Mouse (Mus musculus): ENCODE data around the gene Nop9. TPM values are rescaled to one million over a fixed set of nuclear protein-coding genes. Genes with fewer than 3 reads are reported as not detected.

Gene Nop9
- polyA plus RNA-seq, 1 experiment from 2014 or later, result 14.5 TPM

DNA sequence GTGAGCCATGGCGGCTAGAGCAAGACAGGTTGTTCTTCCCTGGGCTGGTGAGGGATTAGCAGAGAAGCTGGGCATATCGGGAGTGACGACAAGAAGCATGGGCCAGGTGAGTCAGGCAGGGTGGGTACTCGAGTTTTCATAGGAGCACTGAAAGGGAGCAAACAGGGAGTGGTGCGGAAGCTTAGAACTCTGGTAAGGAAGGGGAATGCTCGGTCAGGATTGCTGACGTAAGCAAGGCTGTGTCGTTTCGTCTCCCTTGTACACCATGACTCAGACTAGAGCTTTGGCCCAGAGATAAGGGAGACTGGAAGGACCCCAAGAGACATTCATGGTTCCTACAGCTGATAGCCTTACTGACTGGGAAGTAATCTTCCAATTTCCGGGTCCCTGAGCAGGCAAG lies 11.6 kb upstream of the Nop9 start:
- H3K9ac ChIP-seq (replicated peaks), result no peak overlapping the region
- H3K36me3 ChIP-seq (replicated peaks; ENCODE audit: insufficient read depth, low read length), result peaks cover 4% of the 10 kb centered on the region
- 65% methylated on average over 10 of the region's 10 CpGs for WGBS (ENCODE audit: insufficient replicate concordance)
- DNase-seq, result no peak
- TF ChIP-seq EP300 (IDR thresholded peaks at IDR 0.05; ENCODE audit: low read depth), result no peak
- no peak overlapping the region for H3K4me2 ChIP-seq (ENCODE audit: low read depth, low read length)
- H3K27me3 ChIP-seq (ENCODE audit: insufficient read depth, low read length), result no peaks in the 10 kb centered on the region
- H3K4me1 ChIP-seq (ENCODE audit: insufficient read depth), result peaks cover 8% of the 10 kb centered on the region; the same call in 1 of the 2 replicates
- H3K27ac ChIP-seq (ENCODE audit: low read depth), result no peak overlapping the region
- H3K4me3 ChIP-seq (ENCODE audit: low read depth, low read length), result no peak overlapping the region
- no peaks in the 10 kb centered on the region for H3K9me3 ChIP-seq (ENCODE audit: low read length)
- ATAC-seq, result no peak

DNA sequence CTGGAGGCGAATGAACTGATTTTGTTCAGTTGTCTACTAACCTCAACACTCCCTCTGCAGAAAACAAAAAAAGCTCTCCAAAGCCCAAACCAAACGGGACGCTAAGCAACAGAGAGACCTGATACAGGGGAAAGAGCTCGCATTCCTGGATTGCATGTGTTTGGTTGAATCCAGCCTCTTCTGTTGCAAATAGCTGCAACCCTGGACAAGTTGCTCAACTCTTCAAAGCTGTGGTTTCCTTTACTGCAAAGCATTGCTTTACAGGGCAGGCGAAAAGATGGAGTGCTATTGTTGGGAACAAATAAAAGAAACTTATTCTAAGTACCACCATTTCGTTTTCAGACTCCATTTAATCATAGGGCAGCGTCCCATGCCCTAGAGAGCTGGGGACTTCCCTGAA lies 10.6 kb upstream of the Nop9 start:
- Histone ChIP-seq H3K36me3 (replicated peaks; ENCODE audit: insufficient read depth, low read length) (peaks cover 14% of the 10 kb centered on the region), H3K4me1 (ENCODE audit: insufficient read depth) (peaks cover 8% of the 10 kb centered on the region; the same call in 1 of the 2 replicates), H3K27ac (ENCODE audit: low read depth) (no peak overlapping the region), H3K9me3 (ENCODE audit: low read length) (no peaks in the 10 kb centered on the region), H3K9ac (replicated peaks) (no peak overlapping the region), H3K4me2 (ENCODE audit: low read depth, low read length) (no peak overlapping the region), H3K27me3 (ENCODE audit: insufficient read depth, low read length) (no peaks in the 10 kb centered on the region), H3K4me3 (ENCODE audit: low read depth, low read length) (no peak overlapping the region)
- ATAC-seq, result no peak
- no peak for TF ChIP-seq CTCF (IDR thresholded peaks at IDR 0.05; ENCODE audit: low read depth)
- TF ChIP-seq EP300 (IDR thresholded peaks at IDR 0.05; ENCODE audit: low read depth), result no peak
- 61% methylated on average over 7 of the region's 7 CpGs for WGBS (ENCODE audit: insufficient replicate concordance)
- no peak for DNase-seq

DNA sequence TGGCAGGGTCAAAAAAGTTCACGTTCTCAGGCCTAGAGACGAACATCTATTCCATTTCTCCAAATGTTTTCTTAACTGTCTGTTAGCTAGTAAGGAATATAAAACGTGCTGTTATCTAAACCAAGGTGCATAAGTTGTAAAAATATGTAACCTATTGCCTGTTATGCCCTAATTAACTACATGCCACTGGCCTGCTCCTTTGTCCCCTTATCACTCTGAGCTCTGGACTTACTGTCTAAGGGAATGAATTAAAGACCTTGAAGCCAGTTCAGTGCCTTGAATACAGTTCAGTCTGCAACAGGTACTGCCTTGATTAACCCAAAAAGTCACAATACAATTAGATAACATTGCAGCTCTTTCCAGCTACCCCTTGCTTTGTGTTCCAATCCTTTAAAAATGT lies 10.2 kb upstream of the Nop9 start:
- 70% methylated on average over 3 of the region's 3 CpGs for WGBS (ENCODE audit: insufficient replicate concordance)
- H3K27ac ChIP-seq (ENCODE audit: low read depth), result no peak overlapping the region
- peaks cover 8% of the 10 kb centered on the region; the same call in 1 of the 2 replicates for H3K4me1 ChIP-seq (ENCODE audit: insufficient read depth)
- TF ChIP-seq EP300 (IDR thresholded peaks at IDR 0.05; ENCODE audit: low read depth) (no peak), CTCF (IDR thresholded peaks at IDR 0.05; ENCODE audit: low read depth) (no peak)
- ATAC-seq (no peak), DNase-seq (no peak)
- H3K9ac ChIP-seq (replicated peaks), result no peak overlapping the region
- H3K36me3 ChIP-seq (replicated peaks; ENCODE audit: insufficient read depth, low read length), result peaks cover 19% of the 10 kb centered on the region
- H3K4me2 ChIP-seq (ENCODE audit: low read depth, low read length), result no peak overlapping the region
- no peak overlapping the region for H3K4me3 ChIP-seq (ENCODE audit: low read depth, low read length)
- H3K9me3 ChIP-seq (ENCODE audit: low read length), result no peaks in the 10 kb centered on the region
- H3K27me3 ChIP-seq (ENCODE audit: insufficient read depth, low read length), result no peaks in the 10 kb centered on the region

DNA sequence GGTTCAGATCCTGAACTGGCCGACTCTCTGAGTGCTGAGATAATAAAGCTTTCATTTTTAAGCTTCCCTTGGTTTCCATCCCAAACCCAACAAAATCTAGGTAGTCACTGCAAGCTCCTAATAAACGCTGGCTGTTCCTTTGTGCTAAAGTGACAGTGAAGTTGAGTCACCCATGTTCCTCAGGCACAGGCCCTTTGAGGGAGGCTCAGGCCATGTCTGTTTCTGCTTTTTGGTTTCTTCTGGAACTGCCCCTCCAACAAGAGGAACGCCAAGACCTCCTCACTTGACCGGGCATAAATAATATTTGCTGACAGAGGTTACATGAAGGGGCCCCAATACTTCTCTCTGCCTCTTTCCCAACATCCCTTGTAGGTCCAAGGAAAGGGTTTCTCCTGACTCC lies 9.7 kb upstream of the Nop9 start:
- no peak overlapping the region for H3K9ac ChIP-seq (replicated peaks)
- 59% methylated on average over 4 of the region's 4 CpGs for WGBS (ENCODE audit: insufficient replicate concordance)
- 0 out of 2 replicates have a peak overlapping the region, but pooled peaks have one; percentile 41 for H3K27ac ChIP-seq (ENCODE audit: low read depth)
- DNase-seq (no peak), ATAC-seq (peak; percentile 43; the same call in 1 of the 2 replicates)
- H3K27me3 ChIP-seq (ENCODE audit: insufficient read depth, low read length), result no peaks in the 10 kb centered on the region
- TF ChIP-seq EP300 (IDR thresholded peaks at IDR 0.05; ENCODE audit: low read depth) (no peak), CTCF (IDR thresholded peaks at IDR 0.05; ENCODE audit: low read depth) (no peak)
- no peak overlapping the region for H3K4me3 ChIP-seq (ENCODE audit: low read depth, low read length)
- no peak overlapping the region for H3K4me2 ChIP-seq (ENCODE audit: low read depth, low read length)
- peaks cover 8% of the 10 kb centered on the region; the same call in 1 of the 2 replicates for H3K4me1 ChIP-seq (ENCODE audit: insufficient read depth)
- H3K9me3 ChIP-seq (ENCODE audit: low read length), result no peaks in the 10 kb centered on the region
- peaks cover 23% of the 10 kb centered on the region for H3K36me3 ChIP-seq (replicated peaks; ENCODE audit: insufficient read depth, low read length)

DNA sequence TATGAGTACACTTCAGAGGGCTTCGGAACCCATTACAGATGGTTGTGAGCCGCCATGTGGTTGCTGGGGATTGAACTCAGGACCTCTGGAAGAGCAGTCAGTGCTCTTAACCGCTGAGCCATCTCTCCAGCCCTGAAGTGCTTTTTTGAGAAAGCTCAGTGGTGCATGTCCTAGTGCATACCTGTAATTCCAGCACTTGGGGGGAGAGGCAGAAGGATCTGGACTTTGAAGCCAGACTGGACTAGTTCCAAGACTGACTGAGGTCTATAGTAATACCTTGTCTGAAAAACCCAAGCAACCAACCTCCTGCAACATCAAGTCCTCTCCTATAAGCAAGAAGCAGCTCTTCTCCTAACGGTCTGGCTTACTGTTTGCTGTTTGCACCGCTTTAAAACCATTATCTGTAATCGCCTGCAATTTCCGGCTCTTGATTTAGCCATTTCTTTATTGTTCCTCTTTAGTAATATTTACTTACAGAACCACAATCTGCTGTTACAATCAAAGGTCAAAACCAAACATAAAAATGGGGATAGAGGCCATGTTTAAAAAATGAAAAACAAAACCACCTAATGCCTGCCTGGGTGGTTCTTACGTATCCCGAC lies 8.3 kb upstream of the Nop9 start:
- peaks cover 29% of the 10 kb centered on the region for H3K36me3 ChIP-seq (replicated peaks; ENCODE audit: insufficient read depth, low read length)
- no peak overlapping the region for H3K4me3 ChIP-seq (ENCODE audit: low read depth, low read length)
- TF ChIP-seq CTCF (IDR thresholded peaks at IDR 0.05; ENCODE audit: low read depth), result no peak
- TF ChIP-seq EP300 (IDR thresholded peaks at IDR 0.05; ENCODE audit: low read depth), result no peak
- H3K27ac ChIP-seq (ENCODE audit: low read depth), result no peak overlapping the region
- WGBS (ENCODE audit: insufficient replicate concordance), result 70% methylated on average over 9 of the region's 9 CpGs
- H3K9me3 ChIP-seq (ENCODE audit: low read length), result no peaks in the 10 kb centered on the region
- DNase-seq (no peak), ATAC-seq (no peak)
- no peak overlapping the region for H3K4me2 ChIP-seq (ENCODE audit: low read depth, low read length)
- H3K27me3 ChIP-seq (ENCODE audit: insufficient read depth, low read length), result no peaks in the 10 kb centered on the region
- peaks cover 8% of the 10 kb centered on the region; the same call in 1 of the 2 replicates for H3K4me1 ChIP-seq (ENCODE audit: insufficient read depth)
- no peak overlapping the region for H3K9ac ChIP-seq (replicated peaks)

DNA sequence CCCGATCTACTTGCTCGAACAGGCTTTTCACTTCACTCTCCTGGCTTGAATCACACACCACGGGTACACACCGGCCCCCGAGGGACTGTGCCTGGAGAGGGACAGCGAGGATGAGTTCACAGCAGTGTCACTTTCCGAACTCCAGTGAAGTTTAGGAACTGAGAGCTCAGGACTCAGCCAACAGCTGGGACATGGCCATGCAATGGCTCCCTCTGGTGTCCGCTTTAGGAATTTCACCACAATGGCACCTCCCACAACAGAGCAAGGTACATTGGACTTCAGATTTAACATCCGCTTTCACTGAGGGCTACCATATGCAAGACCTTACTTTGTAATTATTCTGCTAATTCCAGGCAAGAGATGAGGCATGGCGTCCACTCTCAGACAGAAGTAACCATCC lies 1.8 kb upstream of the Nop9 start:
- TF ChIP-seq CTCF (IDR thresholded peaks at IDR 0.05; ENCODE audit: low read depth) (peak; percentile 100), EP300 (IDR thresholded peaks at IDR 0.05; ENCODE audit: low read depth) (no peak)
- Histone ChIP-seq H3K9ac (replicated peaks) (no peak overlapping the region), H3K9me3 (ENCODE audit: low read length) (no peaks in the 10 kb centered on the region), H3K27ac (ENCODE audit: low read depth) (no peak overlapping the region), H3K4me1 (ENCODE audit: insufficient read depth) (peaks cover 24% of the 10 kb centered on the region), H3K36me3 (replicated peaks; ENCODE audit: insufficient read depth, low read length) (peaks cover 26% of the 10 kb centered on the region), H3K27me3 (ENCODE audit: insufficient read depth, low read length) (no peaks in the 10 kb centered on the region), H3K4me2 (ENCODE audit: low read depth, low read length) (peak overlapping the region; percentile 96), H3K4me3 (ENCODE audit: low read depth, low read length) (no peak overlapping the region)
- ATAC-seq, result peak; percentile 60
- 16% methylated on average over 10 of the region's 10 CpGs for WGBS (ENCODE audit: insufficient replicate concordance)
- DNase-seq, result peak; percentile 91

All from liver, postnatal 0 days (tissue).